Mouse (Mus musculus): ENCODE measurements around the gene Trmt10a. TPM values are rescaled to one million over a fixed set of nuclear protein-coding genes. Genes with fewer than 3 reads are reported as not detected.

Trmt10a gene
- polyA plus RNA-seq (2015; fragmentation: Nextera tagmentation; extraction: Ambion mirVana): 11.4 and 12.1 TPM in 2 replicates

DNA sequence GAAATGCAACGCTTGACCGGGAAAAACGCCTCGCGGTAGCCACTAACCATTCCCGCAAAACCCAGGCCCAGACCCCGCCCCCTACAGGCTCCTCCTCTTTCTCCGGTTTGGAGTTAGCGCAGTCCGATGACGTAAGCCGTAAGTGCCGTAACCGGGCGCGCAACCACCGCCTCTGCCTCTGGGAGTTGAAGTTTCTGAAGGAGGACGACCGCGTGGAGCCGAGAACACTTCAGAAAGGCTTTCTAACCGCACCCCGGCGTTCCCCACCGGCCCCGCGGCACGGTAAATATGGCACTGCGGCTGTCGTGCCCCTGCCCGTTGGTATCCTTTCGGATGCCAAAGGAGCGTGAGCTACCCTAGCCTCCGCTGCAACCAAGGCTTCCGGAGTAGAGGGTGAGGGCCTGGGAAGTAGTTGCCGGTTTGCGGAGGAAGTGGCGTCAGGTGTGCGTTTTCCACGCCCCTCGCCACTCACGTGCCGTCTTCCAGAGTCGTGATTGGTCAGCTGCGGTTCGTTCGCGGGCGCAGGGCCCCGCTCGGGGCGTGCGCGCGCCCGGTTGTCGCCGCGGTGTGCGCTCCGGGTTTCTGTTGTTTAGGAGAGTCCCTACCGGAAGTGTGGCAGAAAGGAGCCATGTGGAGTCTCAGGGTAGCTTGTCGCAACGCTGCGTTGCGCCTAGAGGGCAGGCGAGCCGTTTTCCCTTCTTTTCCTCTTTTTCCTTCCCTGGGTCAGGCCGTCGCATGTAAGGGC lies at the start of gene Trmt10a:
Gene Trmt10a, plus strand, starts transcription at position 134 of the 745 bp plus-strand sequence.
- peak within 1 kb of the TSS; percentile 81 for H3K9ac ChIP-seq
- peaks cover 3% of the 10 kb centered on the region; the same call in 1 of the 2 replicates for H3K4me1 ChIP-seq
- peak within 1 kb of the TSS; percentile 84 for H3K4me3 ChIP-seq
- H3K27me3 ChIP-seq: no peaks in the 10 kb centered on the region
- H3K9me3 ChIP-seq: no peaks in the 10 kb centered on the region
- peak within 1 kb of the TSS; percentile 77 for H3K4me2 ChIP-seq
- under 1% methylated on average over 70 of the region's 70 CpGs for WGBS
- peak within 1 kb of the TSS; percentile 100 for H3K27ac ChIP-seq
- no peaks in the 10 kb centered on the region for H3K36me3 ChIP-seq
- peak; percentile 99 for ATAC-seq (ENCODE audit: borderline replicate concordance, extremely low read depth, low FRiP score, low TSS enrichment)

DNA sequence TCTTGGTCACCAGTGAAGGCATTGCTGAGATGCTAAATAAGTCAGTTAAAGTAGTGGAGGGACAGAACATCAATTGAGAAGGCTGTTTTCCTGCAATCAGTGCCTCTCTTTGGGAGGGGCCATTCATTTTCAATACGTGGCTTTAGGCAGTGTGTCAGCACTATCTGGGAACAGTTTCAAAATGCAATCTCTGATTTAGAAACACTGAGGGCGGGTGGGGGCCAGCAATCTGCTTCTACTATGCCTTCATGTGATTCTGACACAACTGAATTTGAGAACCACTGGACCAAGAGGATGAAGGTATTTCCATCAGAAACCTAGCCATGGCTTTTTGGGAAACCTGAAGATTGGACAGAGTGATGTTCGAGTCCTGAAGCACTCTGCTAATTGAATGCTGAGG lies 47.9 kb upstream of the Trmt10a start:
- WGBS: 57% methylated on average over 3 of the region's 3 CpGs
- Histone ChIP-seq H3K36me3 (no peaks in the 10 kb centered on the region), H3K9ac (no peak overlapping the region), H3K4me1 (peaks cover 20% of the 10 kb centered on the region; the same call in 1 of the 2 replicates), H3K27ac (peak overlapping the region; percentile 51; the same call in 1 of the 2 replicates), H3K9me3 (no peaks in the 10 kb centered on the region), H3K27me3 (no peaks in the 10 kb centered on the region), H3K4me3 (no peak overlapping the region), H3K4me2 (no peak overlapping the region)
- ATAC-seq (ENCODE audit: borderline replicate concordance, extremely low read depth, low FRiP score, low TSS enrichment): peak; percentile 41; the same call in 1 of the 2 replicates

DNA sequence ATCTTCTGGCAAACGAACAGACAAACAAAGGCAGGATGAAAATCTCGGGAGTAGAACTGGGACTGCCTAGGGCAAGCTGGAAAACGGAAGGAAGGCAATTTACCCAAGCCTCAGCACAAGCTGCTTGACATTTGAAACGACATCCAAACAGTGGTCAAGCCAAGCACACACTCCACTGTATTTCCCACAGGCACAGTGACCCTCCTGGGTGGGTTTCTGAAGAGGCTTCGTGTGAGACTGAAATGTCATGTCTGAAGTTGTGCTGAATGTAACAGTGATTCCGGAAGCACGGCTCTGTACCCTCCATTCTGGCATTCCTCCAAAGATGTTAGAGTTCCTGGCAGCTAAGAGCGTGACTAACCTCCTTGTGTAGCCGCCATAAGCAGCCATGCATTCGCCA lies 47.5 kb upstream of the Trmt10a start:
- ATAC-seq (ENCODE audit: borderline replicate concordance, extremely low read depth, low FRiP score, low TSS enrichment): peak; percentile 73; the same call in 1 of the 2 replicates
- peak overlapping the region; percentile 51 for H3K27ac ChIP-seq

DNA sequence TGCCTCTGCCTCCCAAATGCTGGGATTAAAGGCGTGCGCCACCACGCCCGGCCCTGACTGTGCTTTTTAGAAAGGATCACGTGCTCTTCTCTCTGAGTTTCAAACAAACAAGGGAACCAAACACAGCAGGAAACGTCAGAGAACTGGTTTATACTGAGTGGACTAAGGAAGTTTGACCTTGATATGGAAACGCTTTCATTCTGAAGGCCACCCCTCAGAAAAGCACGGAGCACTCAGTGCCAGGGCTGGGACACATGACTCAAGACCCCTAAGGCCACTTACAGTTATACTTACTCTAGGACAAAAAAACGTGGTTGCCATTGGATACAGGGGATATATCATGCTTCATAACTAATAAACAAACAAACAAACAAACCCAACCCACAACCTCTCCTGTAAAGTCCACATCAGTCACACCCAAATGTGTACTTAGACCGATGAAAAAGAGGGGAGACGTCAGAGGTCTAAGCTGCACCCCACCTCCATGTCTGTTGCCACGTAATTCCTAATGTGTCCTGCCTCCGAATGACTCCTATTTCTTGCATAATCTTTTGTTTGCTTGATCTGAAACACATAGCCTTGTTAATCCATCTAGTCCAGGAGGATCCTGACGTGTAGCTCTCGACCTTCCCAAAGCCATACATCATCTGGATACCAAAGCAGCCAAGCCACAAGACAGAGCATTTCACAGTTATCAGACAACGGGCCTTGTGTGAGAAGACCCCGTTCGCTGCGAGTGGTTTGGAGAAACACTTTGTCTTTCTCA lies 46.8 kb upstream of the Trmt10a start:
- Histone ChIP-seq H3K4me3 (no peak overlapping the region), H3K27me3 (no peaks in the 10 kb centered on the region), H3K4me2 (no peak overlapping the region), H3K36me3 (no peaks in the 10 kb centered on the region), H3K9me3 (no peaks in the 10 kb centered on the region), H3K9ac (no peak overlapping the region), H3K4me1 (peaks cover 20% of the 10 kb centered on the region; the same call in 1 of the 2 replicates), H3K27ac (peak overlapping the region; percentile 51; the same call in 1 of the 2 replicates)
- ATAC-seq (ENCODE audit: borderline replicate concordance, extremely low read depth, low FRiP score, low TSS enrichment): no peak
- WGBS: 76% methylated on average over 19 of the region's 19 CpGs

More for the DNA sequence above, 47.5 kb upstream of the Trmt10a start:
- WGBS: 36% methylated on average over 10 of the region's 10 CpGs
- H3K4me3 ChIP-seq: no peak overlapping the region
- H3K27me3 ChIP-seq: no peaks in the 10 kb centered on the region
- H3K36me3 ChIP-seq: no peaks in the 10 kb centered on the region
- no peak overlapping the region for H3K4me2 ChIP-seq
- H3K9me3 ChIP-seq: no peaks in the 10 kb centered on the region
- peaks cover 20% of the 10 kb centered on the region; the same call in 1 of the 2 replicates for H3K4me1 ChIP-seq
- no peak overlapping the region for H3K9ac ChIP-seq

DNA sequence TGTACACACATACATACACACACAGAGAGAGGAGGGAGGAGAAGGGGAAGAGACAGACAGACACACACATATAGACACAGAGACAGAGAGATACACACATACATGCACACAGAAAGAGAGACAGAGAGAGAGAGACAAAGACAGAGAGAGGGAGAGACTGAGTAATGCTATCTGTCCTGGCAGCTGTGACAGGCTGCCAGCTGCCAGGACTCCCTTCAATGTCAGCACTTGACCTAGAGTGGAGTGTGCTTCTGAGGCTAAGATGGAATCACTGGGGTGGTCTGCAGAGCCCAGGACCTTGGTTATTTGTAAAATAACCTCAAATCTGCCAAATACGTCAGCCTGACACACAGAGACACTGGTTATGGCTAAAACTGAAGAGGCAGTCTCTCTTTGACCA lies 45.5 kb upstream of the Trmt10a start:
- peak; percentile 47; the same call in 1 of the 2 replicates for ATAC-seq (ENCODE audit: borderline replicate concordance, extremely low read depth, low FRiP score, low TSS enrichment)
- Histone ChIP-seq H3K27me3 (no peaks in the 10 kb centered on the region), H3K27ac (0 out of 2 replicates have a peak overlapping the region, but pooled peaks have one; percentile 33), H3K4me1 (peaks cover 20% of the 10 kb centered on the region; the same call in 1 of the 2 replicates), H3K9me3 (no peaks in the 10 kb centered on the region), H3K9ac (no peak overlapping the region), H3K4me3 (no peak overlapping the region), H3K4me2 (no peak overlapping the region), H3K36me3 (no peaks in the 10 kb centered on the region)
- 37% methylated on average over 1 of the region's 1 CpGs for WGBS

DNA sequence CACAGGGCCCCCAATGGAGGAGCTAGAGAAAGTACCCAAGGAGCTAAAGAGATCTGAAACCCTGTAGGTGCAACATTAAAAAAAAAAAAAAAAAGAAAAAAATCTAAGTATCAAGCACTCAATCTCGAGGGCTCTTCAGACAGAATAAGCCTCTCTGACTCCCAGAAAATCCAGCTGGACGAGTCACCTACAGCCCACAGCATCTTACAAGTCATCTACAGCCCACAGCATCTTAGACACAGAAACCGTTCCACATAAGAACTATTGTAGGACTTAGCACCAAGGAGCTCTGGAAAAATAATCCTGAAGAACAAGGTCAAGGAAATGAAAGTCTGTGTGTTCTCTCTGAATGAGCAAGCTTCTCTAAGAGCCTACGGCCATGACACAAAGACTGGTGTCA lies 41.3 kb upstream of the Trmt10a start:
- Histone ChIP-seq H3K27me3 (no peaks in the 10 kb centered on the region), H3K4me2 (no peak overlapping the region), H3K9ac (no peak overlapping the region), H3K36me3 (no peaks in the 10 kb centered on the region), H3K9me3 (no peaks in the 10 kb centered on the region), H3K27ac (no peak overlapping the region), H3K4me3 (no peak overlapping the region), H3K4me1 (peaks cover 13% of the 10 kb centered on the region; the same call in 1 of the 2 replicates)
- 61% methylated on average over 4 of the region's 4 CpGs for WGBS
- no peak for ATAC-seq (ENCODE audit: borderline replicate concordance, extremely low read depth, low FRiP score, low TSS enrichment)

DNA sequence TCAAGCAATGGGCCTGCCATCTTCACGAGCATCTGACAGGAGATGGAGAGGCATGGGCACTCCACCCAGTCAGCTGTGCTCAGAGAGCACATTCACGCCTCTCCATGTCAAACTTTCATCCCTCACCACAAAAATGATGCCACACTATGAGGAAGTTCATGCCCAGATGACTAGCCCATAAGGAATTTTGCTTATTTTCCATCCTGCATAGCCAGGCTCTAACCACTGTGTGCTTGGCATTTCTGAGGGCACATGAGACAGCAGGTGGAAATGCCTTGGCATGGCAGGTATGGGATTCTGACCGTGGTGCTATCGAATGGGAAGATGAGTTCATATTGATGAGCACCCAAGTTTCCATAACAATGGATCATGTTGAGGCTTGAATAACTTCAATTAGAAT lies 39.6 kb upstream of the Trmt10a start:
- no peaks in the 10 kb centered on the region for H3K36me3 ChIP-seq
- H3K9ac ChIP-seq: no peak overlapping the region
- no peak overlapping the region for H3K27ac ChIP-seq
- H3K9me3 ChIP-seq: no peaks in the 10 kb centered on the region
- 87% methylated on average over 4 of the region's 4 CpGs for WGBS
- H3K4me1 ChIP-seq: no peaks in the 10 kb centered on the region
- no peaks in the 10 kb centered on the region for H3K27me3 ChIP-seq
- ATAC-seq (ENCODE audit: borderline replicate concordance, extremely low read depth, low FRiP score, low TSS enrichment): no peak
- no peak overlapping the region for H3K4me2 ChIP-seq
- H3K4me3 ChIP-seq: no peak overlapping the region

DNA sequence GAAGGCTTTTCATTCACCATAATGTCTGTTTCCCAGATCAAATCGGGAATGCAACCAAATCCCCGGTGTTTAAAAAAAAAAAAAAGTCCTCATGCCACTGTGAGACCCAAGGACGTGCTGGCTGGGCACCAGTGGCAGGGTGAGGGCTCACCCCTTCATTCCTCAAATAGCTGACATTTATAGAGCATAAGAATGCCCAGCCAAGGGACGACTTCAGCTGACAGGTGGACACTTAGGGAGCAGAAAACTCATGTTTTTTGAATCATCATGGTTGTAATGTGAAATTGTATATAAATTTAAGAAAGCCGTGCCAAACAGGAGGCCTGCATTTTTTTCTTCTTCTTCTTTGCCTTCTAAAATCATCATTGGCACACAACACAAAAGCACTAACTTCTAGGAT lies 38.2 kb upstream of the Trmt10a start:
- Histone ChIP-seq H3K4me2 (no peak overlapping the region), H3K27me3 (no peaks in the 10 kb centered on the region), H3K4me3 (no peak overlapping the region), H3K4me1 (no peaks in the 10 kb centered on the region), H3K36me3 (no peaks in the 10 kb centered on the region), H3K9me3 (no peaks in the 10 kb centered on the region), H3K27ac (no peak overlapping the region), H3K9ac (no peak overlapping the region)
- WGBS: 63% methylated on average over 5 of the region's 5 CpGs
- no peak for ATAC-seq (ENCODE audit: borderline replicate concordance, extremely low read depth, low FRiP score, low TSS enrichment)

DNA sequence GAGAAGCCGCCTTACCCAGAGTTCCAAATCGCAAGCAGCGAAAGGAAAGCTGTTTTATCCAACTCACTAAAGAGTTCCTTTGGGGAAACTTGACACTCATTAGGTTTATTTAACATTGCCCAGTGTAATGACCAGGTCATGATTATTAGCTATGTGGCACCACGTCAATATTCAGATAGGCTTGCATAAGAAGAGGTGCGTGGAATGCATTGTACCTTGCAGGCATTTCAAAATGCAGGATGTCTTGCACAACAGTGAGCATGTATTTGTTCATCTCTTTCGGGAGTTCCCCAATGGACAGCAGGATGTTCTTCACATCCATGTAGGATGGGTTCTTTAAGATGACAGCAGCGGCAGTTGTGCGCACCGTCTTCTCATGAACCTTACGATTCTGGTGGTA lies 36.4 kb upstream of the Trmt10a start:
- no peak overlapping the region for H3K9ac ChIP-seq
- no peak overlapping the region for H3K4me3 ChIP-seq
- H3K27me3 ChIP-seq: no peaks in the 10 kb centered on the region
- ATAC-seq (ENCODE audit: borderline replicate concordance, extremely low read depth, low FRiP score, low TSS enrichment): no peak
- no peaks in the 10 kb centered on the region for H3K36me3 ChIP-seq
- WGBS: 89% methylated on average over 10 of the region's 10 CpGs
- no peaks in the 10 kb centered on the region for H3K9me3 ChIP-seq
- no peak overlapping the region for H3K4me2 ChIP-seq
- no peak overlapping the region for H3K27ac ChIP-seq
- no peaks in the 10 kb centered on the region for H3K4me1 ChIP-seq

DNA sequence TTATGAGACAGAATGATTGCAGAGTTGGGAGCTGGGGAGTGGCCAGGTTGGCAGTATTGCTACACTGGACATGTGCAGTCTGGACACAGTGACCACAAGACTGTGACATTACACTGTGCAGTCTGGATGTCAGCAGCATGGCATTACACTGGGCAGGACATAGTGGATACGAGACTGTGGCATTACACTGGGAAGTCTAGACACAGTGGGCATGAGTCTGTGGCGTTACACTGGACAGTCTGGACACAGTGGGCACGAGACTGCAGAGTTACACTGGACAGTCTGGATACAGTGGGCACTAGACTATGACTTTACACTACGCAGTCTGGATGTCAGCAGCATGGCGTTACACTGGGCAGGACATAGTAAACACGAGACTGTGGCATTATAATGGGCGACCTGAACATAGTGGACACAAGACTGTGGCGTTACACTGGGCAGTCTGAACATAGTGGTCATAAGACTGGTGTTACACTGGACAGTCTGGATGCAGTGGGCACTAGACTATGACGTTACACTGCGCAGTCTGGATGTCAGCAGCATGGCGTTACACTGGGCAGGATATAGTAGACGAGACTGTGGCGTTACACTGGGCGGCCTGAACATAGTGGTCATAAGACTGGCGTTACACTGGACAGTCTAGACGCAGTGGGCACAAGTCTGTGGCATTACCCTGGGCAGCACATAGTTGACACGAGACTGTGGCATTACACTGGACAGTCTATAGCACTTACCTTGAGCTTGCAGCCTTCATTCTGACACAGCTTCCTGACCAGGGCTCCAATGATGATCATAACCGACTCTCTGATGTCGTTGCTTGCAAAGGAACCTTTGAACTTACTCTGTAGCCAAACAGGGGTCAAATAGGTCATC lies 32.1 kb upstream of the Trmt10a start:
- Histone ChIP-seq H3K9me3 (no peaks in the 10 kb centered on the region), H3K36me3 (no peaks in the 10 kb centered on the region), H3K4me1 (no peaks in the 10 kb centered on the region), H3K27ac (no peak overlapping the region), H3K4me3 (no peak overlapping the region), H3K4me2 (no peak overlapping the region), H3K9ac (no peak overlapping the region), H3K27me3 (no peaks in the 10 kb centered on the region)
- ATAC-seq (ENCODE audit: borderline replicate concordance, extremely low read depth, low FRiP score, low TSS enrichment): peak; percentile 64; the same call in 1 of the 2 replicates
- WGBS: 87% methylated on average over 19 of the region's 19 CpGs

DNA sequence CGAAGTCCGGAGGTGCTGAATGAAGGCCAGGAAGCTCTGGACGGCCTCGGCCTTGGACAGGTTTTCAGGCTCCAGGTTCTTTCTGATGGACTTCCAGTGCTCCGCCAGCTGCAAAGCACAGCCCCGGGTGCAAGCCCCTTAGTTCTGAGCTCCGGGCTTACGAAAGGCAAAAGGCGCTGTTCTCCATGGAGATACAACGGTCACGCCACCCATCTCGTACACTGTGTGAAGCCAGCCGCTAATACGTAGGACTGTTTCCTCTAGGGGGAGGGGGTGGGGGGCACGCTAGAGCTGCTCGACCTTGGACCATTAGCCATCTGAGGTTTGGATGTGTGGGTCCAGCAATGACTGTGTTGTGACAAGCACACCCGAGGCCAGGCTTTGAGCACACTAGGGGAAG lies 29.1 kb upstream of the Trmt10a start:
- no peaks in the 10 kb centered on the region for H3K4me1 ChIP-seq

More for the DNA sequence above, 29.1 kb upstream of the Trmt10a start:
- 79% methylated on average over 17 of the region's 17 CpGs for WGBS
- no peaks in the 10 kb centered on the region for H3K36me3 ChIP-seq
- no peak overlapping the region for H3K4me2 ChIP-seq
- no peak overlapping the region for H3K9ac ChIP-seq
- H3K4me3 ChIP-seq: no peak overlapping the region
- H3K9me3 ChIP-seq: no peaks in the 10 kb centered on the region
- H3K27ac ChIP-seq: no peak overlapping the region
- no peak for ATAC-seq (ENCODE audit: borderline replicate concordance, extremely low read depth, low FRiP score, low TSS enrichment)
- H3K27me3 ChIP-seq: no peaks in the 10 kb centered on the region

Measured in lung, embryonic 15.5 days (tissue).